Mouse (Mus musculus) CD4-positive naive resting alpha-beta T cell, adult 57 days (primary cell): Measurements from ENCODE around the gene Vmn1r142. TPM values are rescaled to one million over a fixed set of nuclear protein-coding genes. Genes with fewer than 3 reads are reported as not detected.

Experiments used
- total RNA-seq: library from RNA; stranded (reverse); gene quantifications from one replicate; pipeline ENCODE4 v1.2.4, GENCODE M21; 2023

The Vmn1r142 gene
- not detected for total RNA-seq

DNA sequence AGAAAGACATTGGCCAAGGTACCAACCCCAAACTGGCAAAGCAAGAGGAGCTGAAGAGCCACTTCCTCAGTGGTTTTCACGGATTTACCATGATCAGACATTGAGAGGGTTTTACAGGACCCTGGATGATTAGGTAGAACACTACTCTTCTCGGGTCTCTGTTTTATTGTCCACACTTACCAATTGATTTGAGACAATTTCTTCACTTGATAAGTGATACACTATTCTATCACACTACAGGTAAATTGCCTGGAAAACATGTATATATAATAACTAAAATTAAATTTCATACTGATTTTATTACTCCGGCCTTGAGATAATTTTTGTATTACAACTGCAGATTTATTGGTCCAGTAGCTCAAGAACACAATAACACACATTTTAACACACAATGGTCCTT, at the start of gene Vmn1r142:
TSS of gene Vmn1r142 (minus strand) at position 101 of the 400 bp plus-strand sequence.

DNA sequence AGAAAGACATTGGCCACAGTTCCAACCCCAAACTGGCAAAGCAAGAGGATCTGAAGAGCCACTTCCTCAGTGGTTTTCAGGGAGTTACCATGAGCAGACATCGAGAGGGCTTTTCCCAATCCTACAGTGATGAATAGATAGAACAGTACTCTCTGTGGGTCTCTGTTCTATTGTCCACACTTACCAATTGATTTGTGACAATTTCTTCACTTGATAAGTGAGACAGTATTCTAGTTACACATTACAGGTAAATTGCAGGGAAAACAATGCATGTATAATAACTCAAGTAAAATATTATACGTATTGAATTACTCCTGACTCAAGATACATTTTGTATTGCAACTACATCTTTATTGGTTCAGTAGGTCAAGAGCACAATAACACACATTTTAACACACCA, 37.3 kb upstream of the Vmn1r142 start, which contains the start of gene Gm8653:
TSS of gene Gm8653 (minus strand) at position 101 of the 400 bp plus-strand sequence.

DNA sequence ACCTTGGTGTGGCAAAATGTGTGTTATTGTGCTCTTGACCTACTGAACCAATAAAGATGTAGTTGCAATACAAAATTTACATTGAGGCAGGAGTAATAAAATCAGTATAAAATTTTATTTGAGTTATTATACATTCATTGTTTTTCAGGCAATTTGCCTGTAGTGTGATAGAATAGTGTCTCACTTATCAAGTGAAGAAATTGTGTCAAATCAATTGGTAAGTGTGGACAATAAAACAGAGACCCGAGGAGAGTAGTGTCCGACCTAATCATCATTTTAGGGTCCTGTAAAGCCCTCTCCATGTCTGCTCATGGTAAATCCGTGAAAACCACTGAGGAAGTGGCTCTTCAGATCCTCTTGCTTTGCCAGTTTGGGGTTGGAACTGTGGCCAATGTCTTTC, 25.2 kb upstream of the Vmn1r142 start, which contains the start of gene Vmn1r143:
TSS of gene Vmn1r143 (plus strand) at position 301 of the 400 bp plus-strand sequence.

DNA sequence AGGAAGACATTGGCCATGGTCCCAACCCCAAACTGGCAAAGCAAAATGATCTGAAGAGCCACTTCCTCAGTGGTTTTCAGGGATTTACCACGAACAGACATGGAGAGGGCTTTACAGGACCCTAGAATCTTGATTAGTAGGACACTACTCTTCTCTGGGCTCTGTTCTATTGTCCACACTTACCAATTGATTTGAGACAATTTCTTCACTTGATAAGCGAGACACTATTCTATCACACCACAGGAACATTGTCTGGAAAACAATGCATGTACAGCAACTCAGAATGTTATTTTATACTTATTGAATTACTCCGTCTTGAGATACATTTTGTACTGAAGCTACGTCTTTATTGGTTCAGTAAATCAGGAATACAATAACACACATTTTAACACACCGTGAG, 29.2 kb downstream of the Vmn1r142 start, which contains the start of gene Gm10666:
TSS of gene Gm10666 (minus strand) at position 101 of the 400 bp plus-strand sequence.

GRCm38 (mm10) chr7:22118145-22118544, 45.7 kb downstream of the Vmn1r142 start, which contains the start of gene Gm16451:
Gene Gm16451 (minus strand): TSS chr7:22118245.

Other genes starting within 250 kb of the Vmn1r142 start
- not detected for gene Gm5891, start 242.7 kb downstream of the Vmn1r142 start, total RNA-seq
- gene Vmn1r137, start 169.4 kb downstream of the Vmn1r142 start, total RNA-seq = not detected
- gene Vmn1r138, start 135.1 kb downstream of the Vmn1r142 start, total RNA-seq = not detected
- not detected for gene Gm6176, start 107.7 kb downstream of the Vmn1r142 start, total RNA-seq
- gene Vmn1r139, start 95.0 kb downstream of the Vmn1r142 start, total RNA-seq = not detected
- not detected for gene Gm16451, start 45.8 kb downstream of the Vmn1r142 start, total RNA-seq
- not detected for gene Gm10666, start 29.3 kb downstream of the Vmn1r142 start, total RNA-seq
- gene Vmn1r143, start 25.3 kb upstream of the Vmn1r142 start, total RNA-seq = not detected
- not detected for gene Gm8653, start 37.2 kb upstream of the Vmn1r142 start, total RNA-seq
- not detected for gene Gm8453, start 65.4 kb upstream of the Vmn1r142 start, total RNA-seq
- gene Gm4187, start 165.7 kb upstream of the Vmn1r142 start, total RNA-seq = not detected
- not detected for gene Gm8660, start 207.0 kb upstream of the Vmn1r142 start, total RNA-seq
- not detected for gene Vmn1r148, start 249.5 kb upstream of the Vmn1r142 start, total RNA-seq